Mouse (Mus musculus): Measurements from ENCODE around the gene Vps37c. TPM values are rescaled to one million over a fixed set of nuclear protein-coding genes. Genes with fewer than 3 reads are reported as not detected.

Vps37c gene
- polyA plus RNA-seq, 1 experiment from 2014 or later = 33.8 TPM

DNA sequence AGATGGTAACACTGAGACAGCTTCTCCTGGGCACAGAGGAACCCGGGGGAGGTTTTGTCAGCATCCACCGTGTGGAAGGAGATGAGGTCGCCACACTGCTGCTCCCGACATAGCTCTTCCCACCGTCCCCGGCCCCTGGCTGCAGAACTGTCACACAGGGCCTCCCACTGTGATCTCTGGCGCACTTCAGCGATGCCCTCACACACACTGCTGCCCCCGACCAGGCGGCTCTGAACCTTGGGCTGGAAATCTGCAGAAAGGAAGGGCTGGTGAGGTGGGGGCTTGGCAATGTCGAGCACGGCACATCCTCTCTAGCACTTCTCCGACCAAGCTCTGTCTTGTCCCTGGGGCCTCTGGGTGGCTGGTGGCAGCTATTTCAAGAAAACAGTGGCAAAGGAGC lies 34.5 kb downstream of the Vps37c start:
- Histone ChIP-seq H3K36me3 (no peaks in the 10 kb centered on the region), H3K4me1 (peaks cover 34% of the 10 kb centered on the region), H3K9me3 (replicated peaks) (no peaks in the 10 kb centered on the region), H3K27ac (replicated peaks) (peak overlapping the region; percentile 55), H3K4me3 (no peak overlapping the region), H3K27me3 (ENCODE audit: low read depth, poor library complexity, severe bottlenecking) (no peaks in the 10 kb centered on the region)
- 21% methylated on average over 13 of the region's 13 CpGs for WGBS
- no peak for DNase-seq (ENCODE audit: low spot score)

DNA sequence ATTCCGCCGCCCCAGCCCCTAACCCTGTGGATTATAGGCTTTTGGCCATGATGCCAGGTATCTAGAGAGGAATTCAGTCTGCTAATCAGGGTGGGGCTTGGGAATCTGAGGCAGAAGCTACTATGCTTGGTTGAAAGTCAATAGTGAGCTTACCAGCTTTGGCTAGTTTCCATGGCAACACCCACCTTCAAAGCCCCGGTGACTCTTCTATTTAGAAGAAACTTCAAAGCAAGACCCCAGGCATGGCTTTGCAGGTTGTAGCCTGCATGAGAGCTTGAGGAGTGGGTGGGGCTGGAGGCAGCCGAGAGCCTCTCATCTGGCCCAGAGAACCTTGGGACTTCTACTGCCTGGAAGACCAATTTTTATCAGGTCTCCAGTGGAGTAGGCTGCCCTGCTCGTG lies 35.1 kb downstream of the Vps37c start:
- Histone ChIP-seq H3K27me3 (ENCODE audit: low read depth, poor library complexity, severe bottlenecking) (no peaks in the 10 kb centered on the region), H3K4me1 (peaks cover 34% of the 10 kb centered on the region), H3K4me3 (no peak overlapping the region), H3K27ac (replicated peaks) (peak overlapping the region; percentile 55), H3K9me3 (replicated peaks) (no peaks in the 10 kb centered on the region), H3K36me3 (no peaks in the 10 kb centered on the region)
- 32% methylated on average over 5 of the region's 5 CpGs for WGBS
- no peak for DNase-seq (ENCODE audit: low spot score)

- H3K4me3 ChIP-seq = no peak overlapping the region
- peaks cover 32% of the 10 kb centered on the region for H3K4me1 ChIP-seq
- 77% methylated on average over 13 of the region's 13 CpGs for whole genome bisulfite sequencing
- no peak for DNase-seq (ENCODE audit: low spot score)
- no peaks in the 10 kb centered on the region for H3K9me3 ChIP-seq (replicated peaks)
- H3K27ac ChIP-seq (replicated peaks) = 0 out of 2 replicates have a peak overlapping the region, but pooled peaks have one; percentile 3
- H3K27me3 ChIP-seq (ENCODE audit: low read depth, poor library complexity, severe bottlenecking) = no peaks in the 10 kb centered on the region
- no peaks in the 10 kb centered on the region for H3K36me3 ChIP-seq
Observed at GRCm38 (mm10) chr19:10724629-10725363, 36.3 kb downstream of the Vps37c start.

DNA sequence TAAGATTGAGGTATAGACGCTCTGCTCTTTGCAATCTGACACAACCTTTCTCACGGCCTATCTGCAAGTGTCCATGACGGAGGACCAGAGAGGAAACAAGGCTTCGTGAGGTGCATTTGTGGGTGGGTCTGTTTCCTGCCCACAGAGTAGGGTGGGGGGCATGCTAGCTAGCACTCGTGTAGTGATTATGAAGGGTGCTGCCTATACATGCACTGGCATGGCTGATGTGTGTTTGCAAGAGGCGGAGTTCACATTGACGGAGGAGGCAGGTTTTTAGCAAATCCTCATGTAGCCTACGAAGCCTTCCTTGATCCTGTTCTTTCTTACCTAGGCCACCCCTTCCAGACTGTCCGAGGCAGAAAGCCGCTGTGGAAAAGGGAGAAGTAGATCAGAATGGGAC lies 41.4 kb downstream of the Vps37c start:
- DNase-seq (ENCODE audit: low spot score) = no peak
- H3K27ac ChIP-seq (replicated peaks) = no peak overlapping the region
- no peaks in the 10 kb centered on the region for H3K9me3 ChIP-seq (replicated peaks)
- H3K4me3 ChIP-seq = no peak overlapping the region
- no peaks in the 10 kb centered on the region for H3K36me3 ChIP-seq
- H3K27me3 ChIP-seq (ENCODE audit: low read depth, poor library complexity, severe bottlenecking) = no peaks in the 10 kb centered on the region
- no peaks in the 10 kb centered on the region for H3K4me1 ChIP-seq
- 90% methylated on average over 10 of the region's 10 CpGs for WGBS

- DNase-seq (ENCODE audit: low spot score) = no peak
Observed at GRCm38 (mm10) chr19:10730469-10730868, 41.9 kb downstream of the Vps37c start.

GRCm38 (mm10) chr19:10731975-10732374 lies 43.4 kb downstream of the Vps37c start:
- Histone ChIP-seq H3K36me3 (no peaks in the 10 kb centered on the region), H3K27me3 (ENCODE audit: low read depth, poor library complexity, severe bottlenecking) (no peaks in the 10 kb centered on the region), H3K4me3 (no peak overlapping the region), H3K9me3 (replicated peaks) (no peaks in the 10 kb centered on the region), H3K27ac (replicated peaks) (no peak overlapping the region), H3K4me1 (no peaks in the 10 kb centered on the region)
- 94% methylated on average over 7 of the region's 7 CpGs for WGBS
- DNase-seq (ENCODE audit: low spot score) = no peak

More at GRCm38 (mm10) chr19:10730469-10730868, 41.9 kb downstream of the Vps37c start:
- no peaks in the 10 kb centered on the region for H3K27me3 ChIP-seq (ENCODE audit: low read depth, poor library complexity, severe bottlenecking)
- H3K9me3 ChIP-seq (replicated peaks) = no peaks in the 10 kb centered on the region
- H3K4me1 ChIP-seq = no peaks in the 10 kb centered on the region
- no peaks in the 10 kb centered on the region for H3K36me3 ChIP-seq
- no peak overlapping the region for H3K4me3 ChIP-seq
- H3K27ac ChIP-seq (replicated peaks) = no peak overlapping the region
- 81% methylated on average over 5 of the region's 5 CpGs for WGBS

DNA sequence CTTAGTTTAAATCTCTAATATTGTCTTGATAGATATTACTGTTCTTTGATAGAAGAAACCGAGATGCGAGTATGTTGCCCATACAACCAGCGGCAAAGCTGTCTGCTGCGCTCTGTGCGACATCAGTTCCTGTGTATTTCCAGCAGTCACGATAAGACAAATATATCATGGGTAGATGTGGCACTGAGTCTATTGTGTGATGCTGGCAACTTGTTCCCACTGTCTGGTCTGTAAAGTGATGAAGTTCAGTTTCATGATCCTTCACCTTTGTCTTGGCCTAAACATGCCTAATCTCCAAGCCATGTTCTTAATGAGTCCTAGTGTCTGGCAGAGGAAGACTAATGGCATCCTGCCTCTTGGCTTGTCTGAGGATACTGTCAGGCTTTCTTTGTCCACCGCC lies 44.2 kb downstream of the Vps37c start:
- Histone ChIP-seq H3K9me3 (replicated peaks) (no peaks in the 10 kb centered on the region), H3K36me3 (no peaks in the 10 kb centered on the region), H3K4me3 (no peak overlapping the region), H3K27me3 (ENCODE audit: low read depth, poor library complexity, severe bottlenecking) (no peaks in the 10 kb centered on the region), H3K4me1 (no peaks in the 10 kb centered on the region), H3K27ac (replicated peaks) (no peak overlapping the region)
- WGBS = 96% methylated on average over 7 of the region's 7 CpGs
- no peak for DNase-seq (ENCODE audit: low spot score)

GRCm38 (mm10) chr19:10733501-10734127 lies 45.1 kb downstream of the Vps37c start:
- H3K4me1 ChIP-seq = no peaks in the 10 kb centered on the region; the same call in 1 of the 2 replicates
- no peak for DNase-seq (ENCODE audit: low spot score)
- no peak overlapping the region for H3K27ac ChIP-seq (replicated peaks)
- H3K36me3 ChIP-seq = no peaks in the 10 kb centered on the region
- no peak overlapping the region for H3K4me3 ChIP-seq
- H3K9me3 ChIP-seq (replicated peaks) = no peaks in the 10 kb centered on the region
- whole genome bisulfite sequencing = 87% methylated on average over 10 of the region's 10 CpGs
- no peaks in the 10 kb centered on the region for H3K27me3 ChIP-seq (ENCODE audit: low read depth, poor library complexity, severe bottlenecking)

GRCm38 (mm10) chr19:10734554-10734953 lies 46.0 kb downstream of the Vps37c start:
- Histone ChIP-seq H3K36me3 (no peaks in the 10 kb centered on the region), H3K4me3 (no peak overlapping the region), H3K27me3 (ENCODE audit: low read depth, poor library complexity, severe bottlenecking) (no peaks in the 10 kb centered on the region), H3K9me3 (replicated peaks) (no peaks in the 10 kb centered on the region), H3K27ac (replicated peaks) (no peak overlapping the region), H3K4me1 (no peaks in the 10 kb centered on the region; the same call in 1 of the 2 replicates)
- WGBS = 91% methylated on average over 7 of the region's 7 CpGs
- no peak for DNase-seq (ENCODE audit: low spot score)

DNA sequence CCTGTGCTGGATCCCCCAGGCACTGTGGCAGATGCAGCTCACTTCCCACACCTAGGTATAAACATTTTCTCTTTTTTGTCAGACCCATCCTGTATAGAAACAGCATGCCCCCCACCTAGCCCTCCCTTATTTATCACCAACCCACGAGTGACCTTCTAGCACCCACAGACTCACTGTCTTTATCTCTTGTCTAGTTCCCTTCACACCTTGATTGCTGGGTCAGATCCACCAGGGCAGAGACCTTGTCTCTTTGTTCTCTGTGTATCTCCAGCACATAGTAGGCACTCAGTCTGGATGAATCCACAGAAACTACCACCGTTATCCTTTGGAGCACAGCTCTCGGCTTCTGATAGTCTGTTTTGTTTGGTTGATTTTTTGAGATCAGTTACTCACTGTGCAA lies 46.5 kb downstream of the Vps37c start:
- Histone ChIP-seq H3K9me3 (replicated peaks) (no peaks in the 10 kb centered on the region), H3K36me3 (no peaks in the 10 kb centered on the region), H3K27ac (replicated peaks) (no peak overlapping the region), H3K4me1 (no peaks in the 10 kb centered on the region; the same call in 1 of the 2 replicates), H3K4me3 (no peak overlapping the region), H3K27me3 (ENCODE audit: low read depth, poor library complexity, severe bottlenecking) (no peaks in the 10 kb centered on the region)
- WGBS = 91% methylated on average over 3 of the region's 3 CpGs
- no peak for DNase-seq (ENCODE audit: low spot score)

- no peak for DNase-seq (ENCODE audit: low spot score)
- H3K4me3 ChIP-seq = no peak overlapping the region
- no peaks in the 10 kb centered on the region for H3K36me3 ChIP-seq
- WGBS = 98% methylated on average over 7 of the region's 7 CpGs
- no peak overlapping the region for H3K27ac ChIP-seq (replicated peaks)
- no peaks in the 10 kb centered on the region for H3K27me3 ChIP-seq (ENCODE audit: low read depth, poor library complexity, severe bottlenecking)
- H3K9me3 ChIP-seq (replicated peaks) = no peaks in the 10 kb centered on the region
- H3K4me1 ChIP-seq = no peaks in the 10 kb centered on the region; the same call in 1 of the 2 replicates
Observed at GRCm38 (mm10) chr19:10735861-10736260, 47.3 kb downstream of the Vps37c start.

DNA sequence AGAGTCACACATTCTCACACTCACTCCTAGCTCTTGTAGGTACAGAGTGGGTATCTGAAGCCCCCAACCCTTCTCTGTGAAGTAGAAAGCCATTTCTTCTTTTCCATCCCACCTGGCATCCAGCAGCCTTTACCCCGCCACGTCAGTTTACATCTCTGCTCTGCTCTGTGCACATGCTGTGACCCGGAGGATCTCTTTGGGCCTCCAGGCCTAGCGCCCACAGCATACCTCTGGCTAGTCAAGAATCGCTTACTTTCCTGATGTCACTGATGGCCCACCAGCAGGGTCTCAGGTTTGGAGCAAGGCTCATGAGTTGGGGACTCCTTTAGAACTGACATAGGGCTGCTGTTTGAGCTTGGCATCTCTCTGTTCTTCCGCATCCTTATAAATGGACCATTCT lies 49.5 kb downstream of the Vps37c start:
- Histone ChIP-seq H3K27ac (replicated peaks) (no peak overlapping the region), H3K27me3 (ENCODE audit: low read depth, poor library complexity, severe bottlenecking) (no peaks in the 10 kb centered on the region), H3K4me3 (no peak overlapping the region), H3K4me1 (no peaks in the 10 kb centered on the region; the same call in 1 of the 2 replicates), H3K9me3 (replicated peaks) (no peaks in the 10 kb centered on the region), H3K36me3 (no peaks in the 10 kb centered on the region)
- 93% methylated on average over 6 of the region's 6 CpGs for WGBS
- DNase-seq (ENCODE audit: low spot score) = no peak

GRCm38 (mm10) chr19:10738811-10739210 lies 50.3 kb downstream of the Vps37c start, which contains the start of gene Cd5:
Gene Cd5, minus strand, starts transcription at chr19:10739002.
- no peak for DNase-seq (ENCODE audit: low spot score)
- WGBS = 84% methylated on average over 4 of the region's 4 CpGs

More at GRCm38 (mm10) chr19:10738811-10739210, 50.3 kb downstream of the Vps37c start, which contains the start of gene Cd5:
- Histone ChIP-seq H3K4me1 (no peaks in the 10 kb centered on the region; the same call in 1 of the 2 replicates), H3K4me3 (no peak within 1 kb of the TSS), H3K36me3 (no peaks in the 10 kb centered on the region), H3K27me3 (ENCODE audit: low read depth, poor library complexity, severe bottlenecking) (no peaks in the 10 kb centered on the region), H3K27ac (replicated peaks) (no peak within 1 kb of the TSS), H3K9me3 (replicated peaks) (no peaks in the 10 kb centered on the region)
